Mouse (Mus musculus) heart, embryonic 15.5 days (tissue): ENCODE results near the gene Npas3. TPM values are rescaled to one million over a fixed set of nuclear protein-coding genes. Genes with fewer than 3 reads are reported as not detected.

Experiments
- ATAC-seq: fragments of 200-750 bp; cut with Nextera tagmentation; replicated peaks from 2 replicates; pipeline ENCODE4 v1.8.0; 2017; ENCODE audit warnings: low read depth, moderate TSS enrichment; ENCODE audit not compliant: insufficient number of reproducible peaks, insufficient read depth, low FRiP score
- H3K27ac ChIP-seq: fragments of 300-500 bp; sonication (generic); 2 replicates; pipeline ENCODE4 v1.5.1; 2015; ENCODE audit warnings: mild to moderate bottlenecking, inconsistent platforms
- H3K27me3 ChIP-seq: fragments of 300-500 bp; sonication (generic); 2 replicates; pipeline ENCODE4 v1.6.1; 2015; ENCODE audit warnings: inconsistent platforms
- H3K36me3 ChIP-seq: fragments of 300-500 bp; sonication (generic); 2 replicates; pipeline ENCODE4 v1.6.1; 2015; ENCODE audit warnings: mild to moderate bottlenecking, inconsistent platforms
- H3K4me1 ChIP-seq: fragments of 300-500 bp; sonication (generic); replicated peaks from 2 replicates; pipeline ENCODE4 v1.6.1; 2015; ENCODE audit warnings: inconsistent platforms
- H3K4me2 ChIP-seq: fragments of 300-500 bp; sonication (generic); 2 replicates; pipeline ENCODE4 v1.6.1; 2015; ENCODE audit warnings: inconsistent platforms, mild to moderate bottlenecking, moderate library complexity
- H3K4me3 ChIP-seq: fragments of 300-500 bp; sonication (generic); 2 replicates; pipeline ENCODE4 v1.5.1; 2015; ENCODE audit warnings: mild to moderate bottlenecking, inconsistent platforms
- H3K9ac ChIP-seq: fragments of 300-500 bp; sonication (generic); 2 replicates; pipeline ENCODE4 v1.6.1; 2015; ENCODE audit warnings: mild to moderate bottlenecking, inconsistent platforms
- H3K9me3 ChIP-seq: fragments of 300-500 bp; sonication (generic); replicated peaks from 2 replicates; pipeline ENCODE4 v1.6.1; 2016; ENCODE audit warnings: inconsistent platforms
- WGBS: fragments of 180-500 bp; shearing (Covaris S2); methylation state at CpG from one replicate; pipeline ENCODE4 v1.1.7; 2015; ENCODE audit warnings: mixed read lengths; 5-methylcytosine and 5-hydroxymethylcytosine counted together
- polyA plus RNA-seq: library from polyadenylated mRNA; unstranded; fragments of >200 nt; fragmentation: Nextera tagmentation; extraction: Ambion mirVana; gene quantifications from 2 replicates; pipeline ENCODE4 v1.2.1, GENCODE M21; 2015

The Npas3 gene
- polyA plus RNA-seq, 1 experiment from 2014 or later, result 0.82 TPM

GRCm38 (mm10) chr12:53970721-53971120, 722.2 kb downstream of the Npas3 start:
- no peaks in the 10 kb centered on the region for H3K36me3 ChIP-seq
- no peak for ATAC-seq
- WGBS, result 84% methylated on average over 7 of the region's 7 CpGs

GRCm38 (mm10) chr12:53973414-53973813, 724.9 kb downstream of the Npas3 start:
- no peak for ATAC-seq

More at GRCm38 (mm10) chr12:53970721-53971120, 722.2 kb downstream of the Npas3 start:
- no peak overlapping the region for H3K27ac ChIP-seq
- no peaks in the 10 kb centered on the region for H3K27me3 ChIP-seq
- H3K4me3 ChIP-seq, result no peak overlapping the region
- H3K4me2 ChIP-seq, result no peak overlapping the region
- no peak overlapping the region for H3K9ac ChIP-seq
- H3K9me3 ChIP-seq, result no peaks in the 10 kb centered on the region
- H3K4me1 ChIP-seq, result no peaks in the 10 kb centered on the region

GRCm38 (mm10) chr12:53981575-53982507, 733.4 kb downstream of the Npas3 start:
- Histone ChIP-seq H3K9me3 (no peaks in the 10 kb centered on the region), H3K36me3 (no peaks in the 10 kb centered on the region), H3K4me3 (no peak overlapping the region), H3K9ac (no peak overlapping the region), H3K27ac (no peak overlapping the region), H3K27me3 (no peaks in the 10 kb centered on the region), H3K4me2 (no peak overlapping the region), H3K4me1 (no peaks in the 10 kb centered on the region)
- no peak for ATAC-seq
- WGBS, result 76% methylated on average over 9 of the region's 9 CpGs

More at GRCm38 (mm10) chr12:53973414-53973813, 724.9 kb downstream of the Npas3 start:
- H3K4me3 ChIP-seq, result no peak overlapping the region
- H3K36me3 ChIP-seq, result no peaks in the 10 kb centered on the region
- WGBS, result 84% methylated on average over 6 of the region's 6 CpGs
- no peaks in the 10 kb centered on the region for H3K9me3 ChIP-seq
- no peak overlapping the region for H3K4me2 ChIP-seq
- no peak overlapping the region for H3K27ac ChIP-seq
- no peaks in the 10 kb centered on the region for H3K27me3 ChIP-seq
- no peak overlapping the region for H3K9ac ChIP-seq
- H3K4me1 ChIP-seq, result no peaks in the 10 kb centered on the region

GRCm38 (mm10) chr12:53983946-53984345, 735.5 kb downstream of the Npas3 start:
- Histone ChIP-seq H3K9me3 (no peaks in the 10 kb centered on the region), H3K27ac (no peak overlapping the region), H3K4me3 (no peak overlapping the region), H3K4me2 (no peak overlapping the region), H3K27me3 (no peaks in the 10 kb centered on the region), H3K36me3 (no peaks in the 10 kb centered on the region), H3K4me1 (no peaks in the 10 kb centered on the region), H3K9ac (no peak overlapping the region)
- WGBS, result 76% methylated on average over 7 of the region's 7 CpGs
- no peak for ATAC-seq

- no peak for ATAC-seq
- WGBS, result 82% methylated on average over 14 of the region's 14 CpGs
- H3K4me3 ChIP-seq, result no peak overlapping the region
- H3K4me2 ChIP-seq, result no peak overlapping the region
- no peak overlapping the region for H3K9ac ChIP-seq
- no peak overlapping the region for H3K27ac ChIP-seq
- H3K27me3 ChIP-seq, result no peaks in the 10 kb centered on the region
- H3K4me1 ChIP-seq, result no peaks in the 10 kb centered on the region
- no peaks in the 10 kb centered on the region for H3K36me3 ChIP-seq
- H3K9me3 ChIP-seq, result no peaks in the 10 kb centered on the region
Measured at GRCm38 (mm10) chr12:53985851-53986842, 737.7 kb downstream of the Npas3 start.

GRCm38 (mm10) chr12:53992411-53992810, 743.9 kb downstream of the Npas3 start:
- no peaks in the 10 kb centered on the region for H3K27me3 ChIP-seq
- WGBS, result 94% methylated on average over 6 of the region's 6 CpGs
- ATAC-seq, result no peak

GRCm38 (mm10) chr12:53995710-53996109, 747.2 kb downstream of the Npas3 start:
- Histone ChIP-seq H3K4me3 (no peak overlapping the region), H3K36me3 (no peaks in the 10 kb centered on the region), H3K9me3 (no peaks in the 10 kb centered on the region), H3K27me3 (no peaks in the 10 kb centered on the region), H3K4me2 (no peak overlapping the region), H3K27ac (no peak overlapping the region), H3K9ac (no peak overlapping the region), H3K4me1 (0 out of 2 replicates have a peak, but pooled peaks cover 5% of the 10 kb centered on the region)
- 47% methylated on average over 5 of the region's 5 CpGs for whole genome bisulfite sequencing
- ATAC-seq, result no peak; the same call in 1 of the 2 replicates

More at GRCm38 (mm10) chr12:53992411-53992810, 743.9 kb downstream of the Npas3 start:
- Histone ChIP-seq H3K4me3 (no peak overlapping the region), H3K4me2 (no peak overlapping the region), H3K9me3 (no peaks in the 10 kb centered on the region), H3K27ac (no peak overlapping the region), H3K9ac (no peak overlapping the region), H3K36me3 (no peaks in the 10 kb centered on the region), H3K4me1 (0 out of 2 replicates have a peak, but pooled peaks cover 5% of the 10 kb centered on the region)

- H3K9ac ChIP-seq, result no peak overlapping the region
- no peak overlapping the region for H3K27ac ChIP-seq
- H3K36me3 ChIP-seq, result no peaks in the 10 kb centered on the region
- WGBS, result 50% methylated on average over 3 of the region's 3 CpGs
- H3K4me2 ChIP-seq, result no peak overlapping the region
- no peaks in the 10 kb centered on the region for H3K9me3 ChIP-seq
- H3K4me3 ChIP-seq, result no peak overlapping the region
- no peaks in the 10 kb centered on the region for H3K27me3 ChIP-seq
- H3K4me1 ChIP-seq, result 0 out of 2 replicates have a peak, but pooled peaks cover 5% of the 10 kb centered on the region
- ATAC-seq, result no peak
Measured at GRCm38 (mm10) chr12:53997141-53997540, 748.7 kb downstream of the Npas3 start.

- no peaks in the 10 kb centered on the region for H3K36me3 ChIP-seq
- H3K27ac ChIP-seq, result no peak overlapping the region
- no peak for ATAC-seq
- H3K9me3 ChIP-seq, result no peaks in the 10 kb centered on the region
- H3K27me3 ChIP-seq, result no peaks in the 10 kb centered on the region
- no peak overlapping the region for H3K9ac ChIP-seq
- no peak overlapping the region for H3K4me2 ChIP-seq
- peaks cover 9% of the 10 kb centered on the region for H3K4me1 ChIP-seq
- no peak overlapping the region for H3K4me3 ChIP-seq
- 63% methylated on average over 15 of the region's 15 CpGs for WGBS
Measured at GRCm38 (mm10) chr12:53999647-54000637, 751.5 kb downstream of the Npas3 start.

GRCm38 (mm10) chr12:54002496-54002895, 754.0 kb downstream of the Npas3 start:
- 59% methylated on average over 4 of the region's 4 CpGs for WGBS
- H3K9ac ChIP-seq, result no peak overlapping the region
- H3K27ac ChIP-seq, result no peak overlapping the region
- no peaks in the 10 kb centered on the region for H3K36me3 ChIP-seq
- no peak overlapping the region for H3K4me3 ChIP-seq
- H3K4me1 ChIP-seq, result peaks cover 5% of the 10 kb centered on the region
- H3K27me3 ChIP-seq, result no peaks in the 10 kb centered on the region
- no peak for ATAC-seq
- H3K4me2 ChIP-seq, result no peak overlapping the region
- no peaks in the 10 kb centered on the region for H3K9me3 ChIP-seq
